Mouse (Mus musculus) WW6 (cell line): ENCODE results near the gene Tmem184a.

Experiments
- DNase-seq: peaks from one replicate; pipeline ENCODE4 v3.0.0-alpha.2; 2013; ENCODE audit warnings: low read depth, low spot score

Gene Tmem184a

GRCm38 (mm10) chr5:139819538-139820181 lies at the start of gene Tmem184a:
Gene Tmem184a, minus strand, starts transcription at chr5:139819917.
- DNase-seq = no peak

- no peak for DNase-seq
These were observed 43.0 kb upstream of the Tmem184a start for GRCm38 (mm10) chr5:139862759-139863158.

- DNase-seq = no peak
These were observed 40.8 kb upstream of the Tmem184a start for GRCm38 (mm10) chr5:139860328-139861104.

GRCm38 (mm10) chr5:139849626-139850320 lies 30.1 kb upstream of the Tmem184a start:
- DNase-seq = no peak

GRCm38 (mm10) chr5:139839142-139839541 lies 19.4 kb upstream of the Tmem184a start:
- no peak for DNase-seq

GRCm38 (mm10) chr5:139838476-139838892 lies 18.8 kb upstream of the Tmem184a start:
- no peak for DNase-seq

- DNase-seq = no peak
These were observed 16.0 kb upstream of the Tmem184a start for GRCm38 (mm10) chr5:139835706-139836105.

GRCm38 (mm10) chr5:139832125-139832524 lies 12.4 kb upstream of the Tmem184a start:
- DNase-seq = no peak

- DNase-seq = no peak
These were observed 11.0 kb upstream of the Tmem184a start for GRCm38 (mm10) chr5:139830734-139831133.

- DNase-seq = no peak
These were observed 9.7 kb upstream of the Tmem184a start for GRCm38 (mm10) chr5:139829384-139829783.

- DNase-seq = no peak
These were observed 7.9 kb upstream of the Tmem184a start for GRCm38 (mm10) chr5:139827593-139827992.

GRCm38 (mm10) chr5:139826357-139827055 lies 6.8 kb upstream of the Tmem184a start, which contains the start of the genes Gm26938 and Psmg3:
Gene Gm26938, minus strand, starts transcription at chr5:139826407.
Gene Psmg3, minus strand, starts transcription at chr5:139826885.
- DNase-seq = peak; percentile 71

GRCm38 (mm10) chr5:139825947-139826346 lies 6.2 kb upstream of the Tmem184a start:
- no peak for DNase-seq

- DNase-seq = no peak
These were observed 4.8 kb upstream of the Tmem184a start for GRCm38 (mm10) chr5:139824531-139824930.

- no peak for DNase-seq
These were observed 2.0 kb upstream of the Tmem184a start for GRCm38 (mm10) chr5:139821466-139822459.

- no peak for DNase-seq
These were observed 916 bp downstream of the Tmem184a start for GRCm38 (mm10) chr5:139818801-139819200.

- no peak for DNase-seq
These were observed 1.7 kb downstream of the Tmem184a start for GRCm38 (mm10) chr5:139818056-139818455.

- DNase-seq = no peak
These were observed 2.4 kb downstream of the Tmem184a start for GRCm38 (mm10) chr5:139817292-139817691.

- no peak for DNase-seq
These were observed 3.3 kb downstream of the Tmem184a start for GRCm38 (mm10) chr5:139816445-139816844.

- DNase-seq = no peak
These were observed 3.8 kb downstream of the Tmem184a start for GRCm38 (mm10) chr5:139815964-139816363.
